Mouse (Mus musculus): ENCODE results near the gene Ccnyl1.

DNA sequence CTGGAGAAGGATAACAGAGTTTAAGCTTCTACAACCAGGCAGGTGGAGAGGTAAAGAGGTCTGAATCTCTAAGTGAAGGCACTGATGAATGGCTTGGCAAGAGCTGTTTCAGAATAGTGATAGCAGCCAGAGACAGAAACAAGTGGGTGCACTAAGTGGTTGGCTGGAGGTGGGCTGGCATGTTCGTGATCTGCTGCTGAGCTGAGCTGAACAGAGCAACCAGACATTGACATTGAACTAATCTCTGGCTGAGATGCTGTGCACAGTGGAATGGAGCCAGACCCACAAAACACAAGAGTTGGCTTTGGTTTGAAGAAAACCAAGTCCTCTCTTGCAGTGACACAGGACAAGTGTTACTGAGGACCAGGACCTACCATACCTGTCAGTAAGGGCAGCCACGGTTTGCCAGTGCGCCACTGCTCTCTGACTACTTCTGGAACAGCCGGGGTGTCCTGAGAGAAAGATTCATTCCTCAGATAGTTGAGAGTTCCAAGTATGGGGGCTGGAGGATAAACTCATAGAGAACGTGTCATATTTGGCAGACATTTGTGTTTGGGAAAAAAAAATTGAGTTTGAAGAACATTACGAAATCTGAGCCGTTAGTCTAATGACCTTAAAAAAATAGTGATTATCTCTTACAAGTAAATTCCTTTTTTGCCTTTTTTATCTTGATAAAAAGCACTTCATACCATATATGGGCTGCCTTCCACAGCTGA lies 26.5 kb downstream of the Ccnyl1 start:
- TF ChIP-seq POLR2A (IDR thresholded peaks at IDR 0.05; ENCODE audit: borderline replicate concordance, low read depth, low read length), result no peak
- TF ChIP-seq CTCF (IDR thresholded peaks at IDR 0.05; ENCODE audit: low read depth, low read length), result no peak
